In genomic region chr7:67672650-67673049, GRCm38 (mm10) we compare ENCODE assay signal across 8 mouse cellular contexts. TPM values are rescaled to one million over a fixed set of nuclear protein-coding genes. Genes with fewer than 3 reads are reported as not detected.
DNase-seq lines count a peak whose midpoint lies in the region; ATAC-seq and TF ChIP-seq lines count a peak whose summit lies in the region.

No protein-coding gene starts in this region.

- peak; percentile 98 for DNase-seq in heart, adult 11 months
- DNase-seq in embryo, embryonic 10.5 days (ENCODE audit: low spot score) = peak; percentile 91
- DNase-seq in gastrocnemius, postnatal 4 days (ENCODE audit: low spot score in 2 of 2) = peak; percentile 95
- peak; percentile 94 to 95 for DNase-seq in left cerebral cortex, postnatal 25 days (ENCODE audit: low spot score in 2 of 2)
- peak; percentile 38 to 75 for DNase-seq in spleen, adult 2 months (ENCODE audit: low read depth in 1 of 2, low spot score in 2 of 2)

- whole genome bisulfite sequencing in heart, embryonic 11.5 days (ENCODE audit: insufficient replicate concordance) = 10% methylated on average over 10 of the region's 10 CpGs
- WGBS in intestine, postnatal 0 days = 10% methylated on average over 10 of the region's 10 CpGs
- 11% methylated on average over 10 of the region's 10 CpGs for WGBS in midbrain, embryonic 15.5 days
- WGBS in spleen, adult 2 months = 9% methylated on average over 10 of the region's 10 CpGs

- H3K9me3 ChIP-seq in heart, embryonic 11.5 days (replicated peaks; ENCODE audit: control insufficient read depth, low read length) = peaks cover 2% of the 10 kb centered on the region
- no peaks in the 10 kb centered on the region for H3K9me3 ChIP-seq in intestine, postnatal 0 days (ENCODE audit: control insufficient read depth)
- H3K9me3 ChIP-seq in midbrain, embryonic 15.5 days = no peaks in the 10 kb centered on the region

- peaks cover 11% of the 10 kb centered on the region for H3K4me1 ChIP-seq in heart, embryonic 11.5 days (ENCODE audit: control insufficient read depth, insufficient read depth, low read length)
- H3K4me1 ChIP-seq in intestine, postnatal 0 days (replicated peaks; ENCODE audit: control insufficient read depth, insufficient read depth, low read length) = no peaks in the 10 kb centered on the region
- no peaks in the 10 kb centered on the region for H3K4me1 ChIP-seq in midbrain, embryonic 15.5 days
- no peaks in the 10 kb centered on the region for H3K4me1 ChIP-seq in spleen, adult 2 months (ENCODE audit: control insufficient read depth, insufficient read depth, insufficient read length)

- intact Hi-C loops in left cerebral cortex, postnatal 25 days (cut with DNase I) = loop anchor here (1.0 to 10.0 kb wide), 4 partner anchors 29 to 685 kb away; partner anchors contain the start of genes Igf1r and Synm

- H3K36me3 ChIP-seq in heart, embryonic 11.5 days (ENCODE audit: control insufficient read depth, insufficient read depth, low read length) = peaks cover 19% of the 10 kb centered on the region
- H3K36me3 ChIP-seq in intestine, postnatal 0 days (ENCODE audit: control insufficient read depth, insufficient read depth) = peaks cover 12% of the 10 kb centered on the region
- no peaks in the 10 kb centered on the region for H3K36me3 ChIP-seq in midbrain, embryonic 15.5 days (replicated peaks)
- no peaks in the 10 kb centered on the region for H3K36me3 ChIP-seq in spleen, adult 2 months (ENCODE audit: control insufficient read depth, insufficient read depth, low read length)

- no peak overlapping the region for H3K4me3 ChIP-seq in heart, embryonic 11.5 days (ENCODE audit: low read depth, low read length)
- H3K4me3 ChIP-seq in intestine, postnatal 0 days (ENCODE audit: low read depth, low read length) = no peak overlapping the region
- no peak overlapping the region for H3K4me3 ChIP-seq in midbrain, embryonic 15.5 days
- no peak overlapping the region for H3K4me3 ChIP-seq in spleen, adult 2 months (ENCODE audit: extremely low read depth, insufficient read depth, insufficient read length)

- H3K27me3 ChIP-seq in heart, embryonic 11.5 days (ENCODE audit: control insufficient read depth, insufficient read depth, low read length) = no peaks in the 10 kb centered on the region
- no peaks in the 10 kb centered on the region for H3K27me3 ChIP-seq in intestine, postnatal 0 days (replicated peaks; ENCODE audit: control insufficient read depth, insufficient read depth, low read length)
- no peaks in the 10 kb centered on the region for H3K27me3 ChIP-seq in midbrain, embryonic 15.5 days (replicated peaks)
- H3K27me3 ChIP-seq in spleen, adult 2 months (ENCODE audit: control insufficient read depth, insufficient read depth, low read length) = no peaks in the 10 kb centered on the region

- peak; percentile 97 for TF ChIP-seq CTCF in intestine, postnatal 0 days (IDR thresholded peaks at IDR 0.05; ENCODE audit: low read depth)
- TF ChIP-seq CTCF in spleen, adult 2 months (IDR thresholded peaks at IDR 0.05; ENCODE audit: extremely low read depth, insufficient read depth, insufficient read length, insufficient replicate concordance) = peak; percentile 75; the same call in 1 of the 2 replicates

- no peak for TF ChIP-seq POLR2A in spleen, adult 2 months (IDR thresholded peaks at IDR 0.05; ENCODE audit: low read depth, low read length)

- H3K4me2 ChIP-seq in heart, embryonic 11.5 days = no peak overlapping the region
- no peak overlapping the region for H3K4me2 ChIP-seq in intestine, postnatal 0 days (replicated peaks; ENCODE audit: low read depth)
- no peak overlapping the region; the same call in 1 of the 2 replicates for H3K4me2 ChIP-seq in midbrain, embryonic 15.5 days

- H3K27ac ChIP-seq in heart, embryonic 11.5 days (ENCODE audit: low read depth, low read length) = no peak overlapping the region
- no peak overlapping the region for H3K27ac ChIP-seq in intestine, postnatal 0 days (ENCODE audit: low read depth, low read length)
- no peak overlapping the region for H3K27ac ChIP-seq in midbrain, embryonic 15.5 days
- no peak overlapping the region for H3K27ac ChIP-seq in spleen, adult 2 months (ENCODE audit: insufficient read depth, low read length)

- no peak overlapping the region for H3K9ac ChIP-seq in heart, embryonic 11.5 days (ENCODE audit: low read depth, low read length)
- H3K9ac ChIP-seq in intestine, postnatal 0 days (ENCODE audit: low read depth, low read length) = no peak overlapping the region
- H3K9ac ChIP-seq in midbrain, embryonic 15.5 days = no peak overlapping the region

- no peak for ATAC-seq in heart, embryonic 11.5 days (replicated peaks; ENCODE audit: insufficient number of reproducible peaks, low FRiP score, low TSS enrichment)
- peak; percentile 46; the same call in 1 of the 2 replicates for ATAC-seq in intestine, postnatal 0 days
- ATAC-seq in midbrain, embryonic 15.5 days (replicated peaks) = peak; percentile 86

RNA-seq across cellular contexts. Expression of gene Ttc23, which starts 25.4 kb away (rescaled TPM):
- polyA plus RNA-seq in heart, embryonic 11.5 days (2014; fragmentation: Nextera tagmentation; extraction: Ambion mirVana) = 20.2 and 24.6 TPM in 2 replicates
- 10 to 100 TPM; 26.5 to 33.2 TPM for total RNA-seq in gastrocnemius, postnatal 4 days (2021)
- 8.6 and 9.4 TPM in 2 replicates for polyA plus RNA-seq in intestine, postnatal 0 days (2015; fragmentation: Nextera tagmentation; extraction: Ambion mirVana)
- 10 to 100 TPM in 1 of 2 experiments, 1 to 10 TPM in 1; 7.1 to 10.3 TPM for total RNA-seq in left cerebral cortex, postnatal 25 days (2021)
- 7.5 and 7.7 TPM in 2 replicates for polyA plus RNA-seq in midbrain, embryonic 15.5 days (2015; fragmentation: Nextera tagmentation; extraction: Ambion mirVana)
- polyA plus RNA-seq in spleen, adult 2 months (2012; rRNA removed) = 0.93 and 1.2 TPM in 2 replicates

RNA-seq across cellular contexts. Expression of gene Lrrc28, which starts 27.6 kb away (rescaled TPM):
- 10.8 and 11.5 TPM in 2 replicates for polyA plus RNA-seq in heart, embryonic 11.5 days (2014; fragmentation: Nextera tagmentation; extraction: Ambion mirVana)
- 10 to 100 TPM; 17.3 to 19.1 TPM for total RNA-seq in gastrocnemius, postnatal 4 days (2021)
- polyA plus RNA-seq in intestine, postnatal 0 days (2015; fragmentation: Nextera tagmentation; extraction: Ambion mirVana) = 16.1 and 17.2 TPM in 2 replicates
- 10 to 100 TPM; 33.8 to 36.8 TPM for total RNA-seq in left cerebral cortex, postnatal 25 days (2021)
- polyA plus RNA-seq in midbrain, embryonic 15.5 days (2015; fragmentation: Nextera tagmentation; extraction: Ambion mirVana) = 26.0 and 28.5 TPM in 2 replicates
- 13.1 and 14.1 TPM in 2 replicates for polyA plus RNA-seq in spleen, adult 2 months (2012; rRNA removed)
